Mouse (Mus musculus) forebrain, embryonic 15.5 days (tissue): ENCODE measurements around the gene Slc10a6. TPM values are rescaled to one million over a fixed set of nuclear protein-coding genes. Genes with fewer than 3 reads are reported as not detected.

Source experiments
- ATAC-seq: fragments of 200-750 bp; cut with Nextera tagmentation; replicated peaks from 2 replicates; pipeline ENCODE4 v1.8.0; 2017; ENCODE audit warnings: mild to moderate bottlenecking, moderate TSS enrichment, moderate library complexity
- H3K27ac ChIP-seq: fragments of 300-500 bp; sonication (generic); replicated peaks from 2 replicates; pipeline ENCODE4 v1.5.1; 2015; ENCODE audit warnings: mild to moderate bottlenecking, inconsistent platforms
- H3K27me3 ChIP-seq: fragments of 300-500 bp; sonication (generic); 2 replicates; pipeline ENCODE4 v1.6.1; 2015; ENCODE audit warnings: inconsistent platforms
- H3K36me3 ChIP-seq: fragments of 300-500 bp; sonication (generic); 2 replicates; pipeline ENCODE4 v1.6.1; 2015; ENCODE audit warnings: mild to moderate bottlenecking, inconsistent platforms
- H3K4me1 ChIP-seq: fragments of 300-500 bp; sonication (generic); 2 replicates; pipeline ENCODE4 v1.6.1; 2015; ENCODE audit warnings: inconsistent platforms
- H3K4me2 ChIP-seq: fragments of 300-500 bp; sonication (generic); replicated peaks from 2 replicates; pipeline ENCODE4 v1.6.1; 2015; ENCODE audit warnings: mild to moderate bottlenecking, inconsistent platforms
- H3K4me3 ChIP-seq: fragments of 300-500 bp; sonication (generic); 2 replicates; pipeline ENCODE4 v1.5.1; 2015; ENCODE audit warnings: mild to moderate bottlenecking, inconsistent platforms
- H3K9ac ChIP-seq: fragments of 300-500 bp; sonication (generic); replicated peaks from 2 replicates; pipeline ENCODE4 v1.6.1; 2015; ENCODE audit warnings: mild to moderate bottlenecking, inconsistent platforms
- H3K9me3 ChIP-seq: fragments of 300-500 bp; sonication (generic); 2 replicates; pipeline ENCODE4 v1.6.1; 2016; ENCODE audit warnings: inconsistent platforms
- WGBS: fragments of 180-500 bp; shearing (Covaris S2); methylation state at CpG from one replicate; pipeline ENCODE4 v1.1.7; 2015; ENCODE audit warnings: mixed read lengths; 5-methylcytosine and 5-hydroxymethylcytosine counted together
- polyA plus RNA-seq: library from polyadenylated mRNA; unstranded; fragments of >200 nt; fragmentation: Nextera tagmentation; extraction: Ambion mirVana; gene quantifications from 2 replicates; pipeline ENCODE4 v1.2.1, GENCODE M21; 2015

Gene Slc10a6
- polyA plus RNA-seq, 1 experiment from 2014 or later: not detected

DNA sequence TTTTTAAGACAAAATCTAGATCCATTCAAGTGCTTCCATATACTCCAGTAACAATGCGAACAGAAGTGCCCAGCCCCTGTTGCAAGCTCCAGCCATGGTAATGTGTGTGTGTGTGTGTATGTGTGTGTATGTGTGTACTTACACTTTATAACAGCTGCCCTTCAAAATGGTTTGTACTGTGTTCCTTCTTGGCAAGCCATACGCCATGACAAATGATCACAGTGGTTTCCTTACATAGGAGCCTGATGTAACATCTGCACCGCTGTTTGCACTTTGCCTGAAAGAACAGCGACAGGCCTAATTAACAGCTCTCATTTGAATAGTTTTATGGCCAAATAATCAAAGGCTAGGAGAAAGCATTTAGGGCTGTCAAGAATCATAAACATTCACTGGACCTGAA, 25.6 kb upstream of the Slc10a6 start:
- Histone ChIP-seq H3K4me1 (peaks cover 7% of the 10 kb centered on the region), H3K36me3 (no peaks in the 10 kb centered on the region), H3K9ac (no peak overlapping the region), H3K4me3 (peak overlapping the region; percentile 69), H3K27me3 (no peaks in the 10 kb centered on the region), H3K27ac (no peak overlapping the region), H3K4me2 (peak overlapping the region; percentile 99), H3K9me3 (no peaks in the 10 kb centered on the region)
- WGBS: 58% methylated on average over 4 of the region's 4 CpGs
- ATAC-seq: no peak

DNA sequence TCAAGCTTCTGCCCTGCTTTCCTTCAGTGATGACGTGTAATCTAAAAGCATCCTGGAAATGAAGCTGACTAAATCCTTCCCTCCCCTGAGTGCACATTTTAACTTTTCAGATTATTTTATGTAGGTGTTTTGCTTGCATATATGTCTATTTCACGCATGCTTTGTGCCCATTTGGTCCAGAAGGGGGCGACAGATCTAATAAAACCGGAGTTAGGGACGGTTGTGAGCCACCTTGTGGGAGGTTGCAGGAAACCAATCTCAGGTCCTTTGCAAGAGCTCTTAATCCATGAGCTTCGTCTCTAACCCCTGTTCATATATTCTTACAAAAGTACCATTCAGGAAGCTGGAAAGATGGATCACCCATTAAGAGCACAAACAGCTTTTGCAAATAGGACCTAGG, 25.0 kb upstream of the Slc10a6 start:
- ATAC-seq: no peak
- Histone ChIP-seq H3K9me3 (no peaks in the 10 kb centered on the region), H3K4me2 (no peak overlapping the region), H3K27ac (no peak overlapping the region), H3K4me3 (no peak overlapping the region), H3K36me3 (no peaks in the 10 kb centered on the region), H3K4me1 (peaks cover 7% of the 10 kb centered on the region), H3K9ac (no peak overlapping the region), H3K27me3 (no peaks in the 10 kb centered on the region)
- WGBS: 25% methylated on average over 6 of the region's 6 CpGs

DNA sequence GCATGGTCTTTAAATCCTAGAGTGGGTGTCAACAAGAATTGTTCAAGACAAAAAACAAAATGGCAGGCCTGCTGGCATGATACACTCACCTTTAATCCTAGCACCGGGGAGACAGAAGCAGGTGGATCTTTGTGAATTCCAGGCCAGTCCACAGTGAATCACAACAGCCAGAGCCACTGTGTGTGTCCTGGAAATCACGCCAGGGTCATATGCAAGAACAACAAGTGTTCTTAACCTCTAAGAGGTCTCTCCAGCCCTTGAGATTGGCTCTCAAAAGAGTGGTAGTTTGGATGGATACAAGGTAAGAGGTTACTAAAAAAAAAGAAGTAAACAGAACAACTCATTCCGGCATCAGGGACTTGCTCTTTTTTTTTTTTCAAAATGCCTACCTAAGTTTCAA, 18.1 kb upstream of the Slc10a6 start:
- WGBS: 90% methylated on average over 3 of the region's 3 CpGs

DNA sequence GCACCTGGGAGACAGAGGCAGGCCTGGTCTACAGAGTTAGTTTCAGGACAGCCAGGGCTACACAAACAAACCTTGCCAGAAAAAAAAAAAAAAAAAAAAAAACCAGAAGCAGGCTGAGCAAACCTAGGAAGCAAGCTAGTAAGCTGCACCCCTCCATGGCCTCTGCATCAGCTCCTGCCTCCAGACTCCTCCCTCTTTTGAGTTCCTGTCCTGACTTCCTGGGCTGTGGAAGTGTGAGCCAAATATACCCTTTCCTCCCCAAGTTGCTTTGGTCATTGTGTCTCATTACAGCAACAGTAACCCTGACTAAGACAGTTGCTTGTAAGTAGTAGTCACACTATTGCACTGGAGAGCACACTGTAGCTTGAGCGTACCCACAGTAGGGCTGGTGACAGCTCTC, 15.0 kb upstream of the Slc10a6 start:
- H3K27me3 ChIP-seq: no peaks in the 10 kb centered on the region
- H3K9me3 ChIP-seq: no peaks in the 10 kb centered on the region
- no peak overlapping the region for H3K27ac ChIP-seq
- WGBS: 100% methylated on average over 1 of the region's 1 CpGs
- H3K9ac ChIP-seq: no peak overlapping the region
- H3K36me3 ChIP-seq: no peaks in the 10 kb centered on the region
- H3K4me2 ChIP-seq: no peak overlapping the region
- no peak for ATAC-seq
- H3K4me1 ChIP-seq: no peaks in the 10 kb centered on the region
- H3K4me3 ChIP-seq: no peak overlapping the region

More for the DNA sequence above, 18.1 kb upstream of the Slc10a6 start:
- Histone ChIP-seq H3K9me3 (no peaks in the 10 kb centered on the region), H3K36me3 (no peaks in the 10 kb centered on the region), H3K27ac (no peak overlapping the region), H3K9ac (no peak overlapping the region), H3K4me3 (no peak overlapping the region), H3K4me2 (no peak overlapping the region), H3K4me1 (no peaks in the 10 kb centered on the region), H3K27me3 (no peaks in the 10 kb centered on the region)
- no peak for ATAC-seq

DNA sequence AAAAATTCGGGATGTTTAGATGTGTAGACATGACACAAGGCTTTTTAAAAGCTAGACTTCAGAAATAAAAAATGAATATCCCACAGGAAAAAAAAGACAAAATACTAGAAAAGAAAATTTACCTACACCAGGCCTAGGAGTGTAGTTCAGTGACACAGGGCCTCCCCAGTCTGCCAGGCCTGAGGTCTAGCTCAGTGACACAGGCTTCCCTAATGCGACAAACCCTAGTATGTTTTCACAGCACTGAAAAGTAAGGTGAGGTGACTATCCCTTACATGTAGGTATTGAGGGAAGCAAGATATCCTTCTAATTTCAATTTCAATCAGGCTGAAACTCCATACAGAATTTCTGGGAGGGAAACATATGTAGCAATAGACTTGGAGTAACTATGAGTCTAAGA, 8.0 kb upstream of the Slc10a6 start:
- Histone ChIP-seq H3K4me2 (no peak overlapping the region), H3K9me3 (no peaks in the 10 kb centered on the region), H3K4me1 (no peaks in the 10 kb centered on the region), H3K27me3 (no peaks in the 10 kb centered on the region), H3K9ac (no peak overlapping the region), H3K36me3 (no peaks in the 10 kb centered on the region), H3K27ac (no peak overlapping the region), H3K4me3 (no peak overlapping the region)
- no peak for ATAC-seq
- 89% methylated on average over 2 of the region's 2 CpGs for WGBS

DNA sequence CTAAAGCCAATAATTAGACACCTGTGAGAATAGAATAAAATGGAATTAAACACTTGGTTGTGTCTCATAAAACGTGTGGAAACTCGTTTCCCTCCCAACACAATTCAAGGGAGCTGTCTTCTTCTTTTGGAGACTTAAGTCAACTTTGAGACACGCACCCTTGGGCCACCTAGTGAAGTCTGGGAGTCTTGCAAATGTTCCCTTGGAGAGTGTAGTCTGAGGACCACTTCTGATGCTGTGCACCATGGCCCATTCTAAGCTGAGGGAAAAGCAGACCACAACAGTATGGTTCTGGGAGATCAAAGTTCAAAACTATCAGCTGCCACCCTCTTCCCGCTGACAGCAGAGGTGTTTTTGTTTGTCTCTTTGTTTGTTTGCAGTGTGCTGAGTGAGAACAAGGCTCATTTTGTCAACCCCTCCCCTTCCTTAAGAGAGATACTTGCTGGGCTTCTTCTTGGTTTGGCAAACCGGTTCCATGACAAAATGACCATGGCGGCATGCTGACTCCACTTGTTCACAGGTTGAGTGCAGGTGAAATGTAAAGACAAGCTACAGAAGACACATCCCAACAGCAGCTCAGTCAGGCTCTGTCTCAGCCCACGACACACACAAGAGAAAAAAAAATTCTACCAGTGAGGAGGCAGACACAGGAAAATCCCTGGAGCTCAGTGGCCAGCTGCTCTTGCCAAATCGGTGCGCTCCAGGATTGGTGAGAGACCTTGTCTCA, 814 bp upstream of the Slc10a6 start:
- Histone ChIP-seq H3K9me3 (no peaks in the 10 kb centered on the region), H3K4me2 (no peak overlapping the region), H3K36me3 (no peaks in the 10 kb centered on the region), H3K9ac (no peak overlapping the region), H3K4me1 (peaks cover 13% of the 10 kb centered on the region), H3K4me3 (no peak overlapping the region), H3K27ac (no peak overlapping the region), H3K27me3 (no peaks in the 10 kb centered on the region)
- WGBS: 67% methylated on average over 9 of the region's 9 CpGs
- no peak for ATAC-seq

DNA sequence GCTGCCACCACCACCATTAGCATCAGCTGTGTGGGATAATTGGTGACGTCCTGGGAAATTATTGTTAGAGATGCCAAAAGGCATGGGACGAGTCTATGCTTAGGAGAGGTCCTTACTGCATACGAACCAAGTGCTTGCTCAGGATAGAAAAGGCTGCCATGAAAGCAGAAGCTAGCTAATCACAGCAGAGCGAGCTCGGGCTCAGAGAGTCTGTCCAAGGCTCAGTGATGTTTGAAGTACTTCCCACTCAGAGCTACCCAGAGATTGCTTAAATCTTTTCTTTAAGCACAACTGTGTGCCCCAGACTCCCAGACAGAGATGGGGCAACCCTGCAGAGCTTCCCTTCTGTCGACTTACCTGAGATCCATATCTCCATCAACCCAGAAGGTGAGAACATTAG, 704 bp downstream of the Slc10a6 start:
- Histone ChIP-seq H3K4me2 (no peak overlapping the region), H3K4me3 (no peak overlapping the region), H3K27ac (no peak overlapping the region), H3K9me3 (no peaks in the 10 kb centered on the region), H3K36me3 (no peaks in the 10 kb centered on the region), H3K27me3 (no peaks in the 10 kb centered on the region), H3K4me1 (peaks cover 15% of the 10 kb centered on the region), H3K9ac (no peak overlapping the region)
- WGBS: 85% methylated on average over 6 of the region's 6 CpGs
- ATAC-seq: no peak

DNA sequence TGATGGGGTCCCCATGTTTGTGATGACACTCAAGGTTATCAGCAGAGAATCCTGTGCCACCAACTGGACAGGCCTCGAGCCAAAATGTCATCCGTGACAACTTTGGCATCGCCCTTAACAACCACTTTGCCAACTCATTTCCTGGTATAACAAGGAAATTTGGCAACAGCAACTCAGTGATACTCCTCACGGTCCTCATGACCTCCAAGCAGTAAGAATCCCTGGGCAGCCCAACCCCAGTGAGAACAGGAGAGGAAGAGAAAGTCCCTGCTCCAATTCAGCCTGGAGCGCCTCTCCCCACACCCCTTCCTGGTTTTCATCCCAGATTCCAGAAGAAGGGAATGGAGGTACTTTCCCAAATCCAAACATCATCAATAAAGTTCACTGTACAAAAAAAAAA, 4.4 kb downstream of the Slc10a6 start:
- no peak for ATAC-seq
- no peak overlapping the region for H3K27ac ChIP-seq
- no peaks in the 10 kb centered on the region for H3K36me3 ChIP-seq
- no peak overlapping the region for H3K4me2 ChIP-seq
- H3K9me3 ChIP-seq: no peaks in the 10 kb centered on the region
- no peak overlapping the region for H3K4me3 ChIP-seq
- peaks cover 11% of the 10 kb centered on the region for H3K4me1 ChIP-seq
- no peaks in the 10 kb centered on the region for H3K27me3 ChIP-seq
- 92% methylated on average over 5 of the region's 5 CpGs for WGBS
- H3K9ac ChIP-seq: no peak overlapping the region

DNA sequence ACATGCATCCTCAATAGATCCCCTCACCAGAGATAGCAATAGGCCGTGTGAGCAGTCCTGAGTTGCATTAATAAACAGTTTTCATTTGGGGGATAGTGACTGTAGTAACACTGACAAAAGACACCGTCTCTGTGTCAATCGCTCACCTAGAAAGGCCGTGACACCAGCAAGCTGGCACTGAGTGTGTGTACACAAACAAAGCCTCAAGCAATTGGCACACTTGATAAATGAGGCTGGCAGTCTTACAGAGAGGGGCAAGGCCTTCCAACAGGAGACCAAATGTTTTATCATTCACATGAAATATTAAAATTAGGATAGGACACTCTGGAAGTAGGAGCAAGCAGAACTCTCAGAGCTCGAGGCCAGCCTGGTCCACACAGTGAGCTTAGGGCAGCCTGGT, 6.9 kb downstream of the Slc10a6 start:
- Histone ChIP-seq H3K4me2 (no peak overlapping the region), H3K27me3 (no peaks in the 10 kb centered on the region), H3K9me3 (no peaks in the 10 kb centered on the region), H3K4me3 (no peak overlapping the region), H3K36me3 (no peaks in the 10 kb centered on the region), H3K9ac (no peak overlapping the region), H3K27ac (no peak overlapping the region), H3K4me1 (0 out of 2 replicates have a peak, but pooled peaks cover 2% of the 10 kb centered on the region)
- WGBS: 58% methylated on average over 5 of the region's 5 CpGs
- no peak for ATAC-seq

DNA sequence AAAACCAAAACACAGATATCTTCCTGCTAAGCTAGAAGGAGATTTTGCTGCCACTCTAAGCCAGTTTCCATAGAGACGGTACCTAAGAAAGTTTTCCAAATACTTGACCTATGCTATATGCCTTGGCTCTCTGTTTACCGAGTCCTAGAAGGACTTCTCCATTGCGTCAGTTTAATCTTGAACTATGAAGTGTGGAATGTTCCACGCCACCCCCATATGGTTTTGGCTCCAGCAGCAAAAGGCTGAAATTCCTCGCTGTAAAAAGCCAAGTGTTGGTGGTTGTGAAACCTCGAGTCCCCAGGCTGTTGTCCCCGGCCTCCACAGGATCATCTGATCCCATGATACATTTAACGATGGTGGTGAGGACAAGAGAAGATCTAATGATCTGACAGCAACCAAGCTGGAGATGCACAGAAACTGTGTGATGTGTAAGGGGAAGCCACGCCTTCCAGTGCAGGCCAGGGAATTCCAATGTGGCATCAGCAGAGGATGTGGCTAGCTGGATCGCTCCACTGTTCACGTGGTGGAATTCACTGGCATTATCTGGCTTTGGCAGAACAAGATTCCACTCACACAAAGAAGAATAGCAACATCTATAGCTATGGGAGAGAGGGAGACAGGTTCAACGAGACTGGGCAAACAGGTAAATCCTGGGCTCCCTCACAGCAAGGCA, 8.8 kb downstream of the Slc10a6 start:
- no peak for ATAC-seq
- H3K4me1 ChIP-seq: 0 out of 2 replicates have a peak, but pooled peaks cover 2% of the 10 kb centered on the region
- H3K9ac ChIP-seq: no peak overlapping the region
- 79% methylated on average over 12 of the region's 12 CpGs for WGBS
- no peak overlapping the region for H3K27ac ChIP-seq
- H3K9me3 ChIP-seq: no peaks in the 10 kb centered on the region
- no peak overlapping the region for H3K4me2 ChIP-seq
- no peaks in the 10 kb centered on the region for H3K27me3 ChIP-seq
- H3K4me3 ChIP-seq: no peak overlapping the region
- H3K36me3 ChIP-seq: no peaks in the 10 kb centered on the region

DNA sequence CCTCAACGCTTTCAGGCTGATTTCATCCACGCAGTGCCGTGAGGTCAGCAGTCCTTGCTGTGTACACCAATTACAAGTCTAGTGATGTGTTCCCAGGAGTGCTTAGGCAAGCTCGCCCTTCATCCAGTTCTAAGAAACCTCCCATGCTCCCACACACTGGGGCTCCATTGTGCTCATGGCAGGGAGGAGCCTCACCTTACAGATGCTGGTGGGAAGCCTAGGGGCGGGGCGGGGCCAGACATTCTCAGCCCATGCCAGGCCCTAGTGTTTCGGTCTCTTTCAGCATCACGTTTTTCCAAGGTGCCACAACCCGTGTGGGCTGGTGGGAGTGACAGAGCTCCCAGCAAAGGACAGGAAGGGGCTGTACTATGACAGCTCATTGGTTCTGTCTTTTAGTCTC, 12.0 kb downstream of the Slc10a6 start:
- Histone ChIP-seq H3K36me3 (no peaks in the 10 kb centered on the region), H3K27me3 (no peaks in the 10 kb centered on the region), H3K4me2 (no peak overlapping the region), H3K4me3 (no peak overlapping the region), H3K9ac (no peak overlapping the region), H3K4me1 (no peaks in the 10 kb centered on the region), H3K27ac (no peak overlapping the region), H3K9me3 (no peaks in the 10 kb centered on the region)
- 53% methylated on average over 9 of the region's 9 CpGs for WGBS
- ATAC-seq: no peak

DNA sequence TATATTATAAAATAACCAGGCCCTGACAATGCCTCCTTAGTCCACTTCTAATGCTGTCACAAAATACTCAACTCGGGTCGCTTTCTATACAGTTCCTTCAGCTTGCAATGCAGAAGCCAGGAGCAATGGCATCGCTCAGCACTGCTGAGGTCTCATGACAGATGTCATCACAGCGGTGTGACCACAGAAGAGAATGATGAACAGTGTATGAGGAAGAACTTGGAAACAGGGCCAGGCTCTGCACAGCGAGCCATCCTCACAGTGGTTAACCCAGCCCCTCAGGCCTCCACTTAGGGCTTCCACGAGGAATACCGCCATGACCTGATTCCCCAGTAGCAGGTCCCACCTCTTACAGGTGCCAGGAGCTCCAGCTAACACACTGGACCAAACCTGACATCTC, 14.8 kb downstream of the Slc10a6 start:
- no peak overlapping the region for H3K4me2 ChIP-seq
- H3K4me3 ChIP-seq: no peak overlapping the region
- ATAC-seq: no peak
- no peak overlapping the region for H3K9ac ChIP-seq
- WGBS: 91% methylated on average over 7 of the region's 7 CpGs
- H3K4me1 ChIP-seq: no peaks in the 10 kb centered on the region
- no peaks in the 10 kb centered on the region for H3K9me3 ChIP-seq
- no peaks in the 10 kb centered on the region for H3K36me3 ChIP-seq
- no peaks in the 10 kb centered on the region for H3K27me3 ChIP-seq
- no peak overlapping the region for H3K27ac ChIP-seq

DNA sequence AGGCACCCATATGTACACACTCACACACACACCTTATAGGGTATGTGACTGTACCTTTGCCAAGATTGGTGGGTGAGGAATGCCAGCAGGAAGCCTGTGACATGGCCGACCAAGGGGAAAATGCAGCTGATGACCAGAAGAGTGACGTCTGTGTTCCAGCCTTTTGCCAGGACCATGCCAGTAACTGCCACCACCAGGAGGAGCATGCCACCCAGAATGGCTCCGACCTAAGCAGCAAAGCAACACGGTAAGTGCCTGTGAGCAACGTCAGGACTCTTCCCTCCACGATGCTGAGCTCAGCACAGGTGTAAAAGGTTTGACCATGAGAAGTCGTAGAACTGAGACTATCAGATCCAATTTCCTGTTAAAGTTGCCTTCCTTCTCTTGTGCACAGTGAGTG, 16.9 kb downstream of the Slc10a6 start:
- H3K27me3 ChIP-seq: no peaks in the 10 kb centered on the region
- H3K4me3 ChIP-seq: no peak overlapping the region
- H3K27ac ChIP-seq: no peak overlapping the region
- H3K9me3 ChIP-seq: no peaks in the 10 kb centered on the region
- H3K4me2 ChIP-seq: no peak overlapping the region
- 90% methylated on average over 7 of the region's 7 CpGs for WGBS
- no peak for ATAC-seq
- H3K36me3 ChIP-seq: no peaks in the 10 kb centered on the region
- H3K4me1 ChIP-seq: no peaks in the 10 kb centered on the region
- no peak overlapping the region for H3K9ac ChIP-seq
